Mouse (Mus musculus): ENCODE data around the gene Art5. TPM values are rescaled to one million over a fixed set of nuclear protein-coding genes. Genes with fewer than 3 reads are reported as not detected.

Art5 gene
- total and polyA plus RNA-seq, 3 experiments: 13.9 to 18.3 (median 15.7) TPM

- WGBS: 80% methylated on average over 6 of the region's 6 CpGs
- Histone ChIP-seq H3K27me3 (ENCODE audit: control insufficient read depth, insufficient read depth, low read length) (no peaks in the 10 kb centered on the region), H3K36me3 (ENCODE audit: control insufficient read depth, insufficient read depth, low read length) (peaks cover 5% of the 10 kb centered on the region), H3K79me2 (replicated peaks; ENCODE audit: control insufficient read depth, insufficient read depth, low read length) (no peaks in the 10 kb centered on the region), H3K9ac (ENCODE audit: low read depth, low read length) (no peak overlapping the region), H3K4me1 (ENCODE audit: control insufficient read depth, insufficient read depth, low read length) (no peaks in the 10 kb centered on the region), H3K27ac (no peak overlapping the region), H3K4me3 (no peak overlapping the region)
- intact Hi-C loops (cut with DNase I): no loop called here
- TF ChIP-seq POLR2A (IDR thresholded peaks at IDR 0.05; ENCODE audit: insufficient read depth, low read depth, low read length): no peak
- no peak for TF ChIP-seq CTCF (IDR thresholded peaks at IDR 0.05)
- TF ChIP-seq EP300 (IDR thresholded peaks at IDR 0.05; ENCODE audit: insufficient read depth, low read depth, low read length): no peak
- DNase-seq: no peak
These were observed 8.1 kb upstream of the Art5 start for GRCm38 (mm10) chr7:102117382-102117781.

GRCm38 (mm10) chr7:102116579-102117331, 7.5 kb upstream of the Art5 start, which contains the start of gene Chrna10:
Chrna10 (minus strand) TSS chr7:102116828.
- Histone ChIP-seq H3K4me3 (no peak within 1 kb of the TSS), H3K27me3 (ENCODE audit: control insufficient read depth, insufficient read depth, low read length) (no peaks in the 10 kb centered on the region), H3K27ac (no peak within 1 kb of the TSS), H3K36me3 (ENCODE audit: control insufficient read depth, insufficient read depth, low read length) (no peaks in the 10 kb centered on the region; the same call in none of the 2 replicates), H3K9ac (ENCODE audit: low read depth, low read length) (no peak within 1 kb of the TSS), H3K79me2 (replicated peaks; ENCODE audit: control insufficient read depth, insufficient read depth, low read length) (no peaks in the 10 kb centered on the region), H3K4me1 (ENCODE audit: control insufficient read depth, insufficient read depth, low read length) (no peaks in the 10 kb centered on the region)
- intact Hi-C loops (cut with DNase I): no loop called here
- TF ChIP-seq CTCF (IDR thresholded peaks at IDR 0.05): no peak
- no peak for TF ChIP-seq POLR2A (IDR thresholded peaks at IDR 0.05; ENCODE audit: insufficient read depth, low read depth, low read length)
- no peak for TF ChIP-seq EP300 (IDR thresholded peaks at IDR 0.05; ENCODE audit: insufficient read depth, low read depth, low read length)
- peak in 1 of 2 experiments; percentile 10 for DNase-seq
- WGBS: 42% methylated on average over 7 of the region's 7 CpGs

- Histone ChIP-seq H3K4me3 (no peak overlapping the region), H3K36me3 (ENCODE audit: control insufficient read depth, insufficient read depth, low read length) (no peaks in the 10 kb centered on the region), H3K4me1 (ENCODE audit: control insufficient read depth, insufficient read depth, low read length) (no peaks in the 10 kb centered on the region), H3K79me2 (replicated peaks; ENCODE audit: control insufficient read depth, insufficient read depth, low read length) (no peaks in the 10 kb centered on the region), H3K9ac (ENCODE audit: low read depth, low read length) (no peak overlapping the region), H3K27ac (no peak overlapping the region), H3K27me3 (ENCODE audit: control insufficient read depth, insufficient read depth, low read length) (no peaks in the 10 kb centered on the region)
- intact Hi-C loops (cut with DNase I): no loop called here
- 67% methylated on average over 45 of the region's 45 CpGs for WGBS
- TF ChIP-seq POLR2A (IDR thresholded peaks at IDR 0.05; ENCODE audit: insufficient read depth, low read depth, low read length) (no peak; the same call in 1 of the 2 replicates), EP300 (IDR thresholded peaks at IDR 0.05; ENCODE audit: insufficient read depth, low read depth, low read length) (no peak), CTCF (IDR thresholded peaks at IDR 0.05) (no peak)
- no peak for DNase-seq
These were observed 4.0 kb upstream of the Art5 start for GRCm38 (mm10) chr7:102113151-102113729.

- 79% methylated on average over 4 of the region's 4 CpGs for whole genome bisulfite sequencing
- no peaks in the 10 kb centered on the region for H3K4me1 ChIP-seq (ENCODE audit: control insufficient read depth, insufficient read depth, low read length)
- DNase-seq: no peak
- no peak for TF ChIP-seq POLR2A (IDR thresholded peaks at IDR 0.05; ENCODE audit: insufficient read depth, low read depth, low read length)
- TF ChIP-seq EP300 (IDR thresholded peaks at IDR 0.05; ENCODE audit: insufficient read depth, low read depth, low read length): no peak
- no peak for TF ChIP-seq CTCF (IDR thresholded peaks at IDR 0.05)
- H3K4me3 ChIP-seq: no peak overlapping the region
- H3K27me3 ChIP-seq (ENCODE audit: control insufficient read depth, insufficient read depth, low read length): no peaks in the 10 kb centered on the region
- intact Hi-C loops (cut with DNase I): no loop called here
- H3K79me2 ChIP-seq (replicated peaks; ENCODE audit: control insufficient read depth, insufficient read depth, low read length): no peaks in the 10 kb centered on the region; the same call in 1 of the 2 replicates
- no peak overlapping the region for H3K27ac ChIP-seq
- H3K9ac ChIP-seq (ENCODE audit: low read depth, low read length): no peak overlapping the region
- peaks cover 2% of the 10 kb centered on the region for H3K36me3 ChIP-seq (ENCODE audit: control insufficient read depth, insufficient read depth, low read length)
These were observed 457 bp upstream of the Art5 start for GRCm38 (mm10) chr7:102109746-102110145.

GRCm38 (mm10) chr7:102108206-102108605, 1.1 kb downstream of the Art5 start:
- intact Hi-C loops (cut with DNase I): no loop called here
- peak; percentile 36; the same call in 1 of the 2 replicates for TF ChIP-seq POLR2A (IDR thresholded peaks at IDR 0.05; ENCODE audit: insufficient read depth, low read depth, low read length)
- TF ChIP-seq CTCF (IDR thresholded peaks at IDR 0.05): no peak
- TF ChIP-seq EP300 (IDR thresholded peaks at IDR 0.05; ENCODE audit: insufficient read depth, low read depth, low read length): 0 out of 2 replicates have a peak, but pooled peaks have one; percentile 51
- WGBS: 27% methylated on average over 1 of the region's 1 CpGs
- H3K9ac ChIP-seq (ENCODE audit: low read depth, low read length): no peak overlapping the region
- peaks cover 2% of the 10 kb centered on the region for H3K36me3 ChIP-seq (ENCODE audit: control insufficient read depth, insufficient read depth, low read length)
- H3K4me1 ChIP-seq (ENCODE audit: control insufficient read depth, insufficient read depth, low read length): peaks cover 2% of the 10 kb centered on the region; the same call in 1 of the 2 replicates
- H3K27me3 ChIP-seq (ENCODE audit: control insufficient read depth, insufficient read depth, low read length): no peaks in the 10 kb centered on the region
- no peaks in the 10 kb centered on the region; the same call in 1 of the 2 replicates for H3K79me2 ChIP-seq (replicated peaks; ENCODE audit: control insufficient read depth, insufficient read depth, low read length)
- no peak overlapping the region for H3K27ac ChIP-seq
- no peak overlapping the region for H3K4me3 ChIP-seq
- peak in 1 of 2 experiments; percentile 39 for DNase-seq

Measured in heart, adult 2 months (tissue).